Mouse (Mus musculus) ES-E14 (cell line): Measurements from ENCODE around the gene Sgms1. TPM values are rescaled to one million over a fixed set of nuclear protein-coding genes. Genes with fewer than 3 reads are reported as not detected.

Experiments
- DNase-seq: peaks from one replicate; pipeline ENCODE4 v3.0.0-alpha.2; 2013; ENCODE audit warnings: low read depth, low spot score
- H3K27ac ChIP-seq: 2 replicates; pipeline ENCODE4 v1.5.1; 2012; ENCODE audit warnings: low read depth, mild to moderate bottlenecking, low read length, moderate library complexity, mixed read lengths; ENCODE audit not compliant: poor library complexity, insufficient read depth, severe bottlenecking
- H3K36me3 ChIP-seq: 2 replicates; pipeline ENCODE4 v1.6.1; 2012; ENCODE audit warnings: mild to moderate bottlenecking, low read length, moderate library complexity, mixed read lengths; ENCODE audit not compliant: control insufficient read depth, poor library complexity, insufficient read depth, severe bottlenecking
- H3K4me1 ChIP-seq, 2 experiments: fragments of 150-350 bp in 1 of 2; sonication (generic) in 1 of 2; 2 replicates each; pipeline ENCODE4 v1.6.1; 2012; ENCODE audit warnings: low read length in 2 of 2, mild to moderate bottlenecking in 1 of 2, mixed read lengths in 1 of 2; ENCODE audit not compliant: control insufficient read depth in 2 of 2, insufficient read depth in 2 of 2, poor library complexity in 1 of 2
- H3K4me3 ChIP-seq, 2 experiments: fragments of 150-350 bp in 1 of 2; sonication (generic) in 1 of 2; 2 replicates each; pipeline ENCODE4 v1.5.1; 2012; ENCODE audit warnings: low read length in 2 of 2, low read depth in 1 of 2, mild to moderate bottlenecking in 1 of 2, mixed read lengths in 1 of 2; ENCODE audit not compliant: insufficient read depth in 1 of 2, poor library complexity in 1 of 2, severe bottlenecking in 1 of 2
- H3K9ac ChIP-seq: 2 replicates; pipeline ENCODE4 v1.6.1; 2012; ENCODE audit warnings: low read depth, mild to moderate bottlenecking, low read length, mixed read lengths; ENCODE audit not compliant: poor library complexity, insufficient read depth, severe bottlenecking
- H3K9me3 ChIP-seq: fragments of 150-350 bp; sonication (generic); 2 replicates; pipeline ENCODE4 v1.6.1; 2012; ENCODE audit warnings: low read depth, mild to moderate bottlenecking, low read length; ENCODE audit not compliant: control insufficient read depth, insufficient read depth
- CHD2 ChIP-seq: IDR thresholded peaks from 2 replicates; pipeline ENCODE4 v1.6.1; 2014; ENCODE audit warnings: mild to moderate bottlenecking, low read depth, low read length, inconsistent platforms
- HCFC1 ChIP-seq: IDR thresholded peaks from 2 replicates; pipeline ENCODE4 v1.6.1; 2012; ENCODE audit warnings: low read length, inconsistent platforms, borderline replicate concordance; ENCODE audit not compliant: insufficient read depth
- MAFK ChIP-seq: IDR thresholded peaks from 2 replicates; pipeline ENCODE4 v1.6.1; 2014; ENCODE audit warnings: mild to moderate bottlenecking, low read depth, low read length, inconsistent platforms; ENCODE audit not compliant: insufficient read depth
- ZC3H11A ChIP-seq: IDR thresholded peaks from 2 replicates; pipeline ENCODE4 v1.6.1; 2012; ENCODE audit warnings: low read depth, mild to moderate bottlenecking, inconsistent platforms, low read length, borderline replicate concordance
- ZNF384 ChIP-seq: IDR thresholded peaks from 2 replicates; pipeline ENCODE4 v1.6.1; 2012; ENCODE audit warnings: low read depth, low read length, inconsistent platforms
- in situ Hi-C, 2 experiments: fragments of 600-800 bp; cut with MboI; formaldehyde crosslinking; loops; one replicate each; pipeline ENCODE4 v1.15.1; 2025; ENCODE audit warnings: low sequenced_read_pairs in 2 of 2, inconsistent platforms in 1 of 2; ENCODE audit not compliant: unreplicated experiment in 2 of 2
- total RNA-seq: library from RNA; depleted of rRNA; stranded (reverse); fragments of 300-350 nt; gene quantifications from 2 replicates; pipeline ENCODE4 v1.2.3, GENCODE M21; 2012

The Sgms1 gene
- total RNA-seq, 1 experiment, result 42.5 TPM

DNA sequence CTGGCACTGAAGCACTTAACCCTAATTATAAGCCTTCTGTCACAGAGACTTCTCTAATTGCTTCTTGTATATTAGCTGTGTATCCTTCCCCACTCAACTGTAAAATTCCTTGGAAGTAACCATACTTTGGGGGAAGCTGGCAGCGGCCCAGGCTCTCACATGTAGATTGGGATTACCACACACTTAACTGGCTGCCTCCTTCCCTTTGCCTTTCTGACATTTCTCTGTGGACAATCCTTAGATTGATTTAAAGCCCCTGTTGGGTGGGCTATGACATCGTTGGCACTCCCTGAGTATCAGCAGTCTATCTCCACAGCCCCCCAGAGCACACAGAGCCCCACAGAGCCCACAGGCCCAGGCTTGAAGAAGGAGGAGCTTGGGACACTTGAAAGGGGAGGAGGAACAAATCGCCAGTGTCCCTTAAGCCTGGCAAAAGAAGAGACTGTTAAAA, 8.0 kb downstream of the Sgms1 start:
- H3K9me3 ChIP-seq, result no peaks in the 10 kb centered on the region
- in situ Hi-C loops, result no loop called here
- H3K36me3 ChIP-seq, result no peaks in the 10 kb centered on the region
- H3K4me1 ChIP-seq, result peaks cover 0 to 10% of the 10 kb centered on the region in 2 experiments; a peak in 1 of 4 replicates
- no peak overlapping the region for H3K4me3 ChIP-seq
- no peak overlapping the region for H3K9ac ChIP-seq
- H3K27ac ChIP-seq, result no peak overlapping the region
- TF ChIP-seq CHD2 (no peak), ZNF384 (no peak), MAFK (no peak), HCFC1 (no peak), ZC3H11A (no peak)
- no peak for DNase-seq

DNA sequence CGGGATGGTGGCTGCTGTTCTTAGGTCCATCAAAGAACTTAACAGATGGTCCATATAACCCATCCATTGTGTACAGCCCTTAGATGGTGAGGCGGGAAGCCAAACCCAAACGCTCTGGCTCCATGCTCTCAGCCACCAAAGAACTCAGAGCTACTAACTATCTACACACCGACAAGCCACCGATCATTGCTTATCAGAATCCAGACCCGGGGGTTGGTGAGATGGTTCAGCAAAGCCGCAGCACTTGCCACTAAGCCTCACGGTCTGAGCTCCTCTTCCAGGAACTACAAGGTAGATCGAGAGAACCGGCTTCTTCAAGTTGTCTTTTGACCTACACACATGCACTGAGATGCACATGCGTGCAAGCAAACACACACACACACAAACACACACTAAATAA, 8.8 kb downstream of the Sgms1 start:
- in situ Hi-C loops, result no loop called here

DNA sequence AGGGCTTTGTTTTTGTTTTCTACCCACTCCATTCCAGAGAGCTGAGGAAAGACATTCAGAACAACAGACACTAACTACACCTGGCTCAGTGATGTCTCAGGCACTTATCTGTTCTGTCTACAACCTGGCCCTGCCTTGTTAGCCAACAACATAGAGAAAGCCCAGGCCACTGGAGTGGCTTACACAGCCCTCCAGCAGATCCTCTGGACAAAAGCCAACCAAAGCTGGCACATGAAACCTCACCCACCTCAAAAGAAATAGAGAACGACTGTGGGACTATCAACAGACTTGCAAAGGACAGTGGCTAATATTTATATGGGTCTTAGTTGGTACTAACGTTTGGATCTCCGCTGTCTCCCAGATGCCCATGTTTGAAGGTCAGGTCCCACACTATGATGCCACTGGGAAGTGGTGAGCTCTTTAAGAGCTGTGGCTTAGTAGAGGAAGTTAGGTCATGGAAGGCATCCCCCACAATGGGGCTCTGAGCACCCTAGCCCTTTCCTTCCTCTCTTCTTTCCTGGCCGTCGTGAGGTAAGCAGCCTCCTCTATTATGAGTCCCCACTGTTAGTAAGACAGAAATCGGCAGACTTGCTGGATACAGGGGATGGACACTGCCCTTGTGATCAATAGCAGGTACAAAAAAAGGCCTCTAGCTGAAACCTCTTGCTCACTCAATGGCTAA, 10.1 kb downstream of the Sgms1 start:
- Histone ChIP-seq H3K4me1 (peaks cover 0 to 10% of the 10 kb centered on the region in 2 experiments; a peak in 1 of 4 replicates), H3K36me3 (no peaks in the 10 kb centered on the region), H3K9ac (no peak overlapping the region), H3K9me3 (no peaks in the 10 kb centered on the region), H3K4me3 (no peak overlapping the region), H3K27ac (no peak overlapping the region)
- TF ChIP-seq HCFC1 (no peak), CHD2 (no peak), ZNF384 (no peak), MAFK (no peak)
- DNase-seq, result no peak
- in situ Hi-C loops, result no loop called here

More for the DNA sequence above, 8.8 kb downstream of the Sgms1 start:
- Histone ChIP-seq H3K4me3 (no peak overlapping the region), H3K4me1 (peaks cover 0 to 10% of the 10 kb centered on the region in 2 experiments; a peak in 1 of 4 replicates), H3K36me3 (no peaks in the 10 kb centered on the region), H3K27ac (no peak overlapping the region), H3K9ac (no peak overlapping the region), H3K9me3 (no peaks in the 10 kb centered on the region)
- no peak for DNase-seq
- TF ChIP-seq CHD2 (no peak), ZC3H11A (no peak), MAFK (no peak), HCFC1 (no peak), ZNF384 (no peak)

DNA sequence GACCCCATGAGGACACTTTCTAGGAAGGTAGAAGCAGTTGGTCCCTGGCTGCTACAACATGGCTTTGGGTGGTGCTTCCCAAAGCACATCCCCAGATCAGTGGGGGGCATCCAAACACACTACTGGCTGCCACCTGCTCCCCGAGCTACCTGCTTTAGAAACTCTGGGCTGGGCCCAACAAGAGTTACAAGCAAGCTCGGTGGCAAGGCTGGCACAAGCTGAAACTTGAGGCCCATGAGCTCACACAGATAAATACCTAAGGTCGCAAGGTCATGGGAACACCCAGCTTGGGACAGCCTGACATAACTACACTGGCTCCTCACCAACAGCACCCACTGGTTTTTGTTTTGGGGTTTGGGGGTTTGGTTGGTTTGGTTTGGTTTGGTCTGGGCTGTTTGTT, 10.9 kb downstream of the Sgms1 start:
- in situ Hi-C loops, result no loop called here
- no peak for DNase-seq
- H3K9me3 ChIP-seq, result no peaks in the 10 kb centered on the region
- no peak overlapping the region for H3K27ac ChIP-seq
- H3K4me3 ChIP-seq, result no peak overlapping the region
- no peak overlapping the region for H3K9ac ChIP-seq
- no peak for TF ChIP-seq ZC3H11A
- TF ChIP-seq HCFC1, result no peak
- no peaks in the 10 kb centered on the region for H3K36me3 ChIP-seq
- peaks cover 0 to 12% of the 10 kb centered on the region in 2 experiments; a peak in 1 of 4 replicates for H3K4me1 ChIP-seq
